Mouse (Mus musculus) adrenal gland, adult 2 months (tissue): ENCODE measurements around the gene Sema6b. TPM values are rescaled to one million over a fixed set of nuclear protein-coding genes. Genes with fewer than 3 reads are reported as not detected.

Experiments used
- DNase-seq: peaks from one replicate; pipeline ENCODE4 v3.0.0; 2021
- polyA plus RNA-seq: library from polyadenylated mRNA; depleted of rRNA; stranded (reverse); fragments of >200 nt; gene quantifications from 2 replicates; pipeline ENCODE4 v1.2.3, GENCODE M21; 2012
- total RNA-seq, 2 experiments: library from RNA; stranded (reverse); gene quantifications; 2 replicates each; pipeline ENCODE4 v1.2.3; 2021

The Sema6b gene
- total and polyA plus RNA-seq, 3 experiments, result 6.3 to 32.9 (median 10.2) TPM

DNA sequence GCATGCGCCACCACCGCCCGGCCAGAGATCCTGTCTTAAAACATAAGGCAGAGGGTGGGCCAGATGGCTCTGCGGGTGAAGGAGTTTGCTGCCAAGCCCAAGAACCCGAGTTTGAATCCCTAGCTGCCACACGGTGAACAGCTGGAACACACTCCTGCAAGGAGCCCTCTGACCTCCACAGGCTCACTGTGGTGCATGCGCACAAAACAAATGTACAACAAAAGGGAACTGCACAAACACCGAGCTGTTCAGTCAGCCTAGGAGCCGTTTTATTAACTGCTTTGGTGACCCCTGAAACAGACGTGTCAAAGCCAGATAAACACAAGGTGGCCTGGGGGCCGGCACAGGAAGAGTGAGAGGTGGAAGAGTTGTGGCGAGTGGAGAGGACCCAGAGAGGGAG, 20.7 kb downstream of the Sema6b start:
- DNase-seq, result peak; percentile 19

GRCm38 (mm10) chr17:56117251-56117710, 22.9 kb downstream of the Sema6b start, which contains the start of gene Plin5:
TSS of gene Plin5 (minus strand) at chr17:56117596.
- DNase-seq, result peak; percentile 93

- DNase-seq, result peak; percentile 86
Measured at GRCm38 (mm10) chr17:56116193-56116592, 23.9 kb downstream of the Sema6b start.

DNA sequence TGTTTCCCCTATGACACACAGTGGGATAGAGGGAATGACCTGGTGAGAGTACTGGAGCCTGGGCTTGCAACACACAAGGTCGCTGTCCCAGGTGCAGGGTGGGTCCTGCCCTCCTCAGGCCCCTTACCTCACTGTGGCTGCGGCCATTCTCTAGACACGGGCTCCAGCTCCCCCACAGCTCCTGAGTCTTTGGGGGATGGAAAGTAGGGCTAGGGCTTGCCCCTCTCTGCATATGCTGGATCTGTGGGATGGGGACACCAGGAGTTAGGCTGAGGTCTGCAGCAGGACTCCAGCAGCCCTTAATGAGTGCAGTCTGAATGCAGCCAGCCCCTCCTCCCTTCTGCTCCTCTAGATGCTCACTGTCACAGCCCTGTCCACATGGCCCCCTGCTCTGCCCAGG, 27.4 kb downstream of the Sema6b start:
- no peak for DNase-seq

DNA sequence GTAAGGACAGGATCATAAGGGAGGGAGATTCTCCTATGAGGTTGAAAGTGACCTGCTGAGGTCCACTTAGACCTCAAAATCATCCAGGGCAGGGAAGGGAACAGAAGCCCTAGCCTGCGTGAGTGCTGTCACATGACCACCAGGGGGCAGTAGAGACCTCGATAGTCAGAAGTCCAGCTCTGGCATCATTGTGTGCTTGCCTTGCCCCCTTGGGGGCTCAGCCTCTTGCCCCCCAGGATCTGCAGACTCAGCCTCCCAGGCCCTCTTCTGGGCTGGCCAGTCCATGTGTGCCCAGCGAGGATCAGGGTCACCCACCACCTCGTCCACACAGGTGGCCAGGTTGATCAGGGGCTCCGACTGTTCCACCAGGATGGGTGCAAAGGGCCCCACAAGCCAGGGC, 28.3 kb downstream of the Sema6b start:
- DNase-seq, result peak; percentile 65

DNA sequence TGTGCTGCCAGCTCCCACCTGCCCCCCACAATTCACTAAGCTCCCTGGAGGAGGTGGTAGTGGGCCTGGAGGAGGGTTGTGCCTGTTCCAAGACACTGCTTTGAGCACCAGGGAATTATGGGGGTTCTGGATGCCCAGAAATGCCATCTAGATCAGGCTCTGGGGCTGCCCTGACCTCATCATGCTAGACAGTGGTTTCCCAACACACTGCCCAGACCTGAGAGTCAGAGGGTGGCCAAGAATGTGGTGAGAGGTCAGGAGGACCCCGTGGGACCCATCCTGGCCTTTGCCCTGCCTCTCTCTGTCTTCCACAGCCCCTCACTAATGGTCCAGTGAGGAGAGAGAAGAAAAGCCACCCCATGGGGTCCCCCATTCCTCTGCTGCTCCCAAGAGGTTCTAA, 29.1 kb downstream of the Sema6b start:
- DNase-seq, result peak; percentile 55

DNA sequence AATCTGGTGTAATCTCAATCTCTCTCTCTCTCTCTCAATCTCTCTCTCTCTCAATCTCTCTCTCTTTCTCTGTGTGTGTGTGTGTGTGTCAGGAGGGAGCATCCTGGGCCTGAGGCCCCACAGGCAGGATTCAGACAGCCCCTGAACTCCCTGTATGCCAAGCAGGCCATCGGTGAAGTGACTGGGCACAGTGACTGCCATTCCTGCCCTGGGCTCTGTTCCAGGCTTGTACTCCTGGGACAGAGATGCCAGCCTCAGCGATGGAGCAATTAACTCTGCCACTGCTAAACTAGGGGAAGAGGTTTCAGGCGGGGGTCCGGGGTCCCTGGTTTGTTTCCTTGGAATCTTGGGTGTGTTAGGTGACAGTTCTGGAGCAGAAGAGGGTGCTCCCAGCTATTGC, 29.6 kb downstream of the Sema6b start:
- DNase-seq, result peak; percentile 68

DNA sequence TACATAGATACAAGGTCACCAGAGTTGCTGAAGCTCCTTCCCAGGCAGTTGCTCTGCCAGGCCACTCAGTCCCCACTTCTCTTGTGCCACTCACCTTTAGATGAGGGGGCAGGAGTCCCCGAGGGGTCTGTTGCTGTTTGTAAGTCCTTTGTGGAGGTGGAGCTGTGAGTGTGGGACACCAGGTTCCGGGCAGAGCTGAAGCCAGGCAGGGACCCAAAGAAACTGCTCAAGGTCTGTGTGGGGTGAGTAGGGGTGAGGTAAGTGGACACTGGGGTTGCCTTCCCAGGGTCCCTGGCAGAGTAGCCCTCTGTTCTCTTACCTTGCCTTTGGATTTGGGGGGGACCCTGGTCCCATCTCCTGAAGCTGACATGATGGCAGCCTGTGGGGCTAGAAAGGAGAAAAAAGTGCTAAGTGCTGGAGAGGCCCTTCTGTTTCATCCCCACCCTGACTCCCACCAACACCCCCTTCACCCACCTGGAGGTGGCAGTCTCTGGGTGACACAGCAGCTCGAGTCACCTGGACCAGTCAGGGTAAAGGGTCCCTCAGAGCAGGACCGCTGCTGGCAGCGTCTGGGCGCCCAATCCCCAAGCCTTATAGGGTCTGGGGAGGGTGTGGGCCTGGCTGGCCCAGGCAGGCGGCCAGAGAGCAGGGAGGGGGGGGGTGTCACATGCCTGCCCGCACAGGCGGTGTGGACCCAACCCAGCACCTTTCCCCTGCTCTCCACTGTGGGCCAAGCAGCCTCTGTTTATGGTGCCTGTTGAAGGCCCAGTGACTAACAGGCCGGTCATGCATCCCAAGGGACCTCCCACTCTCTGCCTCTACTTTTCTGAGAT, 30.7 kb downstream of the Sema6b start, which contains the start of gene Plin4:
Plin4 (minus strand) TSS at position 585 of the 833 bp plus-strand sequence.
- DNase-seq, result peak; percentile 68

GRCm38 (mm10) chr17:56108334-56109044, 31.7 kb downstream of the Sema6b start:
- DNase-seq, result peak; percentile 84

DNA sequence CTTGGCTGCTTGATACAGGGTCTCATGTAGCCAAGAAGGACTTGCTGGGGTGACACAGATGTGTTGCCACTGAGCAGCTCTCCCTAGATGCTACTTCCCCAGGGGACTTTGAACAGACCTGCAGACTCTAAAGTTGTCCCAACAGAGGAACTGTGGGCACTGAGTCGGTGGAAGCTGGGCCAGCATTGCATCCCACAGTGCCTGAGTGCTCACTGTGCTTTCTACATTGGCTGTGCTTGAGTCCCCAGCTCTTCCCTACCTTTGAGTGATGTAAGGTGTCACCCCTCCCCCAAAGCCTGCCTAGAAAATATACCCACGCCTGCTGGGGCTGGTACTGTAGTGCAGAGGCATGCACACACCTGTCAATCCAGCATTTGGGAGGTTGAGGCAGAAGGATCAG, 32.4 kb downstream of the Sema6b start:
- no peak for DNase-seq

GRCm38 (mm10) chr17:56106981-56107380, 33.2 kb downstream of the Sema6b start:
- DNase-seq, result peak; percentile 23

GRCm38 (mm10) chr17:56106436-56106835, 33.7 kb downstream of the Sema6b start:
- DNase-seq, result peak; percentile 17

GRCm38 (mm10) chr17:56104821-56105220, 35.3 kb downstream of the Sema6b start:
- DNase-seq, result peak; percentile 34

DNA sequence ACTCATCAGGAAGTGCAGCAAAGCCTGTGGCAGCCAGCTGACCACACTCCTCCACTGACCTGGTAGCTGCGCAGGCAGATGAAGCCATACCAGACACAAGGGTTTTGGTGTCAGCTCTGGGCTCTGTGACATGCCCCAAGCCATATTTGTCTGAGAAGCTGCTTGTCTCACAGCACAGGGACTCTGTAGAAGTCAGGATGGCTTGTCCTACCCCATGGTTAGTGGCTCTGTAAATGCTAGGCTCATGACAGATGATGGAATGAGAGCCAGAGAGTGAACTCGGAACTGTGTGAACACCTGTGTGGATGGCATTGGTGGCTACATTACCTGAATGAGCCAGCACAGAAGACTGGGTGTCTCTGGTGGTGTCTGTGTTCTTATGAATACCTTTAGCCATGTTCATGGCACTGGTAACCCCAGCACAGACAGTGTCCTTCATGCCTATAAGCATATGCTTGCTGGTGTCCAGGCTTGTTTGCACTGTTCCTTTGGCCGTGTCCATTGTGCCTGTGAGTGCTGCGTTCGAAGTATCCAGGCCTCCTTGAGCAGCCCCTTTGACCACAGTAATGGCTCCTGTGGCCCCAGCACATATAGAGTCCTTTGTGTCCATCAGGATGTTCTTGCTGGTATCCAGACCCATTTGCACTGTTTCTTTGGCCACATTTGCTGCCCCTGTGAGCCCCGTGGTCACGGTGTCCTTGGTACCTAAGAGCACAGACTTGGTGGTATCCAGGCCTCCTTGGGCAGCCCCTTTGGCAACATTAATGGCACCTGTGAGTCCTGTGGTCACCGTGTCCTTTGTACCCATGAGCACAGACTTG, 36.5 kb downstream of the Sema6b start:
- DNase-seq, result peak; percentile 20

DNA sequence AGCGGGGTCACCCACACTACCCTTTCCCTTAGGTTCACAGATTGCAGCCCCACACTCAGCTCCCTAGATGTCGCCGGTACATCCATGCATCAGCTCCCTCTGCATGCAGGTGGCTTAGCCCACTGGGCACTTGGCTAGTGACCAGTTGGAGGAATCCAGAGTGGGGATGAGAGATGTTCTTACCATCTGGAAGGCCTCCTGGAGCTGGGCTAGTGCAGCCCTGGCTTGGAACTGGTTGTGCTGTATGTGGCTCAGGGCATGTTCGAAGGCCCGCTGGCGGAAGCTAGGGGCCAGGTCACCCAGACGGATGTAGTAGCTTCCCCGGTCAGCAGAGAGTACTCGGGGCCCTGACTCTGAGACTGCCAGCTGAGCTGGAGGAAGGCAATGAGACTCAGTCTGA, 37.2 kb downstream of the Sema6b start:
- peak; percentile 24 for DNase-seq

GRCm38 (mm10) chr17:56102158-56102557, 38.0 kb downstream of the Sema6b start:
- DNase-seq, result peak; percentile 24

GRCm38 (mm10) chr17:56100811-56101210, 39.3 kb downstream of the Sema6b start:
- DNase-seq, result peak; percentile 55

DNA sequence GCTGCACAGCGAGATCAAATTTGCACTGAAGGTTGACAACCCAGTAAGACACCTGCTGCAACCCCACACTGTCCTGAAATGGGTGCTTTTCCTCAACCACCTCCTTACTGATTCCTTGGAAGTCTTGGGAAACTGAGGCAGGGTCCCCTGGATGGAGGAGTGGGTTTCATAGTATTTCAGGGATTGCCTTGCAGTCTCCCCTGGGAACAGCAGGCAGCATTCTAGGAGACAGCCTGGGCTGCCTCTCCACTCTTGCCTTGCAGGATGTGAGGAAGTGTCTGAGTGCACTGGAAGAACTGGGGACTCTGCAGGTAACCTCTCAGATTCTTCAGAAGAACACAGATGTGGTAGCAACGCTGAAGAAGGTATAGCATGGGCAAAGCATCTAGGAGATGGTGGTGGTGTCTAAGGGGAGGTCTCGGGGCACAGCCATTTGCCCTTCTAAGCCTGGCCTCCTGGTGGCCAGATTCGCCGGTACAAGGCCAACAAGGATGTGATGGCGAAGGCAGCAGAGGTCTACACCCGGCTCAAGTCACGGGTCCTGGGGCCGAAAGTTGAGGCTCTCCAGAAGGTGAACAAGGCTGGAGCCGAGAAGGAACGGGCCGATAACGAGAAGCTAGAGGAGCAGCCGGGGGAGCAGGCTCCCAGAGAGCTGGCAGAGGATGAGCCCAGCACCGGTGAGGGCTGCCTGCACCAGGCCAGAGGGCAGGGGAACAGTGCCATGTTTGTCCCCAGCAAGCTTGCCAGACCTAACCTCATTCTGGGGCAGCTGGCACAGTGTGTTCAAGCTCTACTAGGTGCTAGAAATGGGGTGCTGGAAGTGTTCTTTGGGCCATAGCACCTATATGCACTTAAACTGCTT, 41.2 kb downstream of the Sema6b start:
- DNase-seq, result peak; percentile 19

DNA sequence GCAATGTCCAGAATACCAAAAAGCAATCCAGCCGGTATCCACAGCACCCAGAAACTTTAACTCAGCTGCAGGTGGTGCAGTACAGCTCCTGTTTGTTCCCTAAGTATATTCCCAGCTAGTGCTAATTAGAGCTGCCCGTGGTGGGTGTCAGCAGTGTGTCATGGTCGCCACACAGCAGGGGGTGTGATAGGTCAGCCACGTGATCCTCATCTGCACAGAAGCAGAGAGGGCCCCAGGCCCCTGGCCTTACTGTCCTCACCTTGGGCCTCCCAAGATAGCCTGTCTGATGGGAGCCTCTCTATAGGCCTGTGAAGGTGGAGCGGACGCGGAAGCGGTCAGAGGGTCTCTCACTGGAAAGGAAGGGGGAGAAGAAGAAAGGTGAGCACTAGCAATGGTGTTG, 42.0 kb downstream of the Sema6b start:
- DNase-seq, result no peak

- DNase-seq, result no peak
Measured at GRCm38 (mm10) chr17:56096883-56097282, 43.3 kb downstream of the Sema6b start.

DNA sequence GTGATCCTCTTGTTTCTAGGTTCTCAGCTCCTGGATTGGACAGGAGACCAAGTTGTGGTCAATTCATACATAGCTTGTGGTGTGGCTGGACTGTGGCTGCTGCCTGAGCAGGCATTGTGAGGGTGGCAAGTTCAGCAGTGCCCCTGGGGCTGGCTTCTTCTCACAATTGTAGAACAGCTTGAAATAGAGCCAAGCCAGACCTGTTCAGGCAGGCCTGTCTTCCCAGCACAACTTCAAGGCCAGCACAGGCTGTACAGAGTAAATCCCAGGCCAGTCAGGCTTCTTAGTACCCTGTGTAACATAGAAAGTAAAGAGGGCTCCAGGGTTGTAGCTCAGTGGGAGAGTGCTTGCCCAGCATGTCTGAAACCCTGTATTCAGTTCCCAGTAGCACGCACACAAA, 47.3 kb downstream of the Sema6b start:
- no peak for DNase-seq
